Mouse (Mus musculus): Measurements from ENCODE around the gene Magix. TPM values are rescaled to one million over a fixed set of nuclear protein-coding genes. Genes with fewer than 3 reads are reported as not detected.

Magix gene
- total RNA-seq, 2 experiments from 2014 or later: 0.46 to 0.64 TPM

DNA sequence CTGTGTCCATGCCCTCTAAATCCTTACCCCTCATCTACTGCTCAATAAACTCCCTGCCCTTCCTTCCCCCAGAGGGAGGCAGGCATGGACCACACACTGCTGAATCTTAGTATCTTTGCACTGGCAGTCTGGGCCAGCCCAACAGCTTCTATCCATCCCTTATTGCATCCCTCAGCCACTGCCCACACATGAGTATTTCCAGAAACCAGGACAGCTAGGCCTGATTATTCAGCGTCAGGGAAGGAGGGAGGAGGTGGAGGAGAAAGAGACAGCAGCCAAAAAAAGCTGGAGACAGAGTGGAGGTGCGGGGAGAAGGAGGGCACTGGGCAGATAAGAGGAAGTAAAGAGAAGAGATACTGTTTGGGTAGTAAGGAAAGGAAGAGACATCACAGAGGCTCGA lies 46.0 kb downstream of the Magix start:
- DNase-seq (ENCODE audit: low spot score in 2 of 2): no peak

DNA sequence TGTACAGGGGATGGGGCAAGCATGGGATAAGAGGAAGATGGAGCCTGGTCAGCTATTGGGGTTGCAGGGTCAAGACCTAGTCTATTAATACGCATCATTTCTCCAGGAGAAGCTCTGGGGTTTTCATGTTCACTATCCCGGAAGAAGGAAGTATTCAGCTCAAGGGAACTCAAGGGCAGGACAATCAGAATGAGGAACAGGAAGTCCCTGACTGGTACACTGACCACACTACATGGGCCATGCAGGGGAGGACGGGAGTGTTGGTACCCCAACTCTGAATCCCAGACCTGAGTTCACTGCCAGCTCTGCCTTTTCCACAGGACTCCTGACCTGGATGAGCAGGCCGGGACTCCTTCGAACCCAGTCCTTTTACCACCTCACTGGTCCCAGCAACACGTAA lies 48.5 kb downstream of the Magix start:
- no peak for DNase-seq (ENCODE audit: low spot score in 2 of 2)

Other genes starting within 250 kb of the Magix start
- not detected for gene Foxp3, start 107.6 kb downstream of the Magix start, total RNA-seq (2021)
- gene Ppp1r3f, start 107.0 kb downstream of the Magix start, total RNA-seq (2021): 1 to 10 TPM; 3.2 to 4.4 TPM
- gene Ccdc22, start 75.7 kb downstream of the Magix start, total RNA-seq (2021): 10 to 100 TPM; 16.9 to 23.8 TPM
- gene Cacna1f, start 74.2 kb downstream of the Magix start, total RNA-seq (2021): not detected
- 10 to 100 TPM; 46.1 to 70.5 TPM for gene Syp, start 42.8 kb downstream of the Magix start, total RNA-seq (2021)
- 10 to 100 TPM in 1 of 2 experiments, 1 to 10 TPM in 1; 8.8 to 11.7 TPM for gene Prickle3, start 24.0 kb downstream of the Magix start, total RNA-seq (2021)
- gene Plp2, start 9.9 kb downstream of the Magix start, total RNA-seq (2021): 10 to 100 TPM; 54.4 to 68.4 TPM
- 10 to 100 TPM; 48.0 to 59.9 TPM for gene Gpkow, start 15.9 kb upstream of the Magix start, total RNA-seq (2021)
- 10 to 100 TPM; 45.4 to 62.8 TPM for gene Wdr45, start 33.1 kb upstream of the Magix start, total RNA-seq (2021)
- gene Gm45208, start 41.0 kb upstream of the Magix start, total RNA-seq (2021): under 1 TPM in 1 of 2 experiments, not detected in 1; 0.58 TPM
- 10 to 100 TPM; 12.1 to 16.3 TPM for gene Praf2, start 47.2 kb upstream of the Magix start, total RNA-seq (2021)
- 1 to 10 TPM; 2.0 to 2.6 TPM for gene Ccdc120, start 69.7 kb upstream of the Magix start, total RNA-seq (2021)
- gene Tfe3, start 81.3 kb upstream of the Magix start, total RNA-seq (2021): 10 to 100 TPM; 41.9 to 56.9 TPM
- gene Gripap1, start 108.5 kb upstream of the Magix start, total RNA-seq (2021): 10 to 100 TPM; 52.4 to 54.4 TPM
- under 1 TPM; 0.54 to 0.76 TPM for gene Kcnd1, start 141.0 kb upstream of the Magix start, total RNA-seq (2021)
- 10 to 100 TPM; 57.4 to 63.1 TPM for gene Otud5, start 160.1 kb upstream of the Magix start, total RNA-seq (2021)
- 10 to 100 TPM in 1 of 2 experiments, 1 to 10 TPM in 1; 8.1 to 13.4 TPM for gene Pim2, start 197.0 kb upstream of the Magix start, total RNA-seq (2021)
- gene Slc35a2, start 202.8 kb upstream of the Magix start, total RNA-seq (2021): 10 to 100 TPM; 38.9 to 50.3 TPM
- 100 to 1,000 TPM in 1 of 2 experiments, 10 to 100 TPM in 1; 97.4 to 121 TPM for gene Pqbp1, start 218.0 kb upstream of the Magix start, total RNA-seq (2021)
- 100 to 1,000 TPM in 1 of 2 experiments, 10 to 100 TPM in 1; 85.0 to 107 TPM for gene Timm17b, start 218.1 kb upstream of the Magix start, total RNA-seq (2021)
- gene Gm10491, start 226.6 kb upstream of the Magix start, total RNA-seq (2021): not detected
- gene Gm10490, start 228.3 kb upstream of the Magix start, total RNA-seq (2021): not detected
- gene Pcsk1n, start 238.6 kb upstream of the Magix start, total RNA-seq (2021): 10 to 100 TPM; 48.9 to 64.9 TPM
- not detected for gene Eras, start 247.4 kb upstream of the Magix start, total RNA-seq (2021)

Measured in adrenal gland, adult 18-20 months (tissue).